Mouse (Mus musculus) brain, embryonic 14.5 days (tissue): ENCODE results near the gene Ppara. TPM values are rescaled to one million over a fixed set of nuclear protein-coding genes. Genes with fewer than 3 reads are reported as not detected.

Experiments
- DNase-seq: peaks from one replicate; pipeline ENCODE4 v3.0.0-alpha.2; 2011; ENCODE audit warnings: low read depth
- CTCF ChIP-seq: fragments of 200-500 bp; IDR thresholded peaks from 2 replicates; pipeline ENCODE4 v1.5.1; 2012; ENCODE audit warnings: inconsistent platforms, mild to moderate bottlenecking, moderate library complexity, borderline replicate concordance; ENCODE audit not compliant: insufficient read depth, insufficient read length; ENCODE audit errors: extremely low read depth
- POLR2A ChIP-seq: fragments of 200-500 bp; IDR thresholded peaks from 2 replicates; pipeline ENCODE4 v1.6.1; 2012; ENCODE audit warnings: mild to moderate bottlenecking, inconsistent platforms, borderline replicate concordance; ENCODE audit not compliant: poor library complexity, insufficient read depth, insufficient read length, severe bottlenecking; ENCODE audit errors: extremely low read depth
- polyA plus RNA-seq: library from polyadenylated mRNA; depleted of rRNA; stranded (reverse); fragments of >200 nt; gene quantifications from 2 replicates; pipeline ENCODE4 v1.2.3, GENCODE M21; 2012

Gene Ppara
- polyA plus RNA-seq, 1 experiment, result 0.46 TPM

DNA sequence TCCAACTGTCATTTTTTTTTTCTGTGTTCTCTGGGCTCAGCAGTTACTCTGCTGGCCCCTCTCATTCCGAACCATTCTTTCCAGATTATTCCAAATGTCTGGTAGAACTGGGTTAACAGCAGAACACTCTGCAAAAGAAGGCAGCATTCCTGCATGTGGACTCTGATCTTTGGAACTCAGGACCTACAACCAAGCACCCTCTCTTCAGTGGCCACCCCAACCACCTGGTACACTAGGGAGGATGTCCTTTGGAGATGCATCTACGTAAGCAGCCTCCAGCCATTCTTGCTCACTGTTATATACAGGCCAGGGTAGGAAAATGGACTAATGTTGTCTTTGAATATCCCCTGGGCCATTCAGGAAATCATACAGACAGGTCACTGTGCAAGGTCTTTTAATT, 1.1 kb upstream of the Ppara start:
- TF ChIP-seq POLR2A (no peak), CTCF (no peak)
- no peak for DNase-seq

DNA sequence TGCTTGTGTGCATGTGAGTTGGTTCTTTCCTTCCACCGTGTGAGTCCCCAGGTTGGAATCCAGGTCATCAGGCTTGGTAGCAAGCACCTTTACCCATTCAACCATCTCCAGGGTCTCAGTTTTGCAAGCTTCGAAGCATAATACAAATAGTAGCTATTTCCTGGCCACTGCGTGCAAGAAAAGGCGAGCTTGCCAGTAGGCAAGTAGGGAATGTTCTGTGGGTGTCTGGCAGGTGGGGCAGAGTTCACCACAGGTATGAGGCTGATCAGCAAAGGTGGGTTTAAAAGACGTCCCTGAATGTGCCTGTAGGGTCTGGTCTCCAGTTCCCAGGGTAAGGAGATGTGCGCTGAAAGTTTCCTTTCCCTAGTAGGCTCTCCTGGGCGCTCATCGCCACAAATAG, 635 bp upstream of the Ppara start:
- no peak for DNase-seq

DNA sequence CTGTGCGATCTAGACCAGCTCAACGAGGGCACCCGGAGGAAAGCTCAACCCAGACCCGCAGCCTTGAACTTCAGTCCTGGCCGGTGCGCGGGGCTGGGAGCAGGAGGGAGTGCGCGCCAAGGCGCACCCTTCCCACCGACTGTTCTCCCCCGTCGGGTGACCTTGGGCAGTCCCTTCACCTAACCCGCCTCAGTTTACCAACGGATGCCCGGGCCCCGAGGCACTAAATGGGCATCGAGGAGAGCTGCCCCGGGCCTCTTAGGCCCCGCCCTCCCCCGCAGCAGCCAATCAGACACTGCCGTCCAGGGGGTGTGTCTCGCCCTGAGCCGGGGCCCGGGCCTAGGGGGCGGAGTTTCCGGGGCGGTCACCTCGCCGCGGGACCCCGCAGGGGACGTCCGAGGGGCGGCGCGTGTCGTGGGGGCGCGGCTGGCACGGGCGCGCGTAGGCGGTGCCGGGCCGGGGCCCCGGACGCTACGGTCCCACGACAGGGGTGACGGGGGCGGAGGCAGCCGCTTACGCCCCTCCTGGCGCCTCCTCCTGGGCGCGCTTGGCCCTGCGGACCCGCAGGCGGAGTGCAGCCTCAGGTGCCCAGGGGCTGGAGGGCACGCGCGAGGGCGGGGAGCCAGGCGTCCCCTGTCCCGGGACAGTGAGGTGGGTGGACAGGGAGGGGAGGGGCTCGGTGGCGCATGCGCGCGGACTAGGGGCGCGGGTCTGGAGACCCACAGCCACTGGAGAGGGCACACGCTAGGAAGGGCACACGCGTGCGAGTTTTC, 466 bp downstream of the Ppara start:
- TF ChIP-seq POLR2A (0 out of 2 replicates have a peak, but pooled peaks have one; percentile 15), CTCF (0 out of 2 replicates have a peak, but pooled peaks have one; percentile 0)
- DNase-seq, result peak; percentile 80

More for the DNA sequence above, 635 bp upstream of the Ppara start:
- TF ChIP-seq POLR2A, result no peak
- TF ChIP-seq CTCF, result no peak

DNA sequence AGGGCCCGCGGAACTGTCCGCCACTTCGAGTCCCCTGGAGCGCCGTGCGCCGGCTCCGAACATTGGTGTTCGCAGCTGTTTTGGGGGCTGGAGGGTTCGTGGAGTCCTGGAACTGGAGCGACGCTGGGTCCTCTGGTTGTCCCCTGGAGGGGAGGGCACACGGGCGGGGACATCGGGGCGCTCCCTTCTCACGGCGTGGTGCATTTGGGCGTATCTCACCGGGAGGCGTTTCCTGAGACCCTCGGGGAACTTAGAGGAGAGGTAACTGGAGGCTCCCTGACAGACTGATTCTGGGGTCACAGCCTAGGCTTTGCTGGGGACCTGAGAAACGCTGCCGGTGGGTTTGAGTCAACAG, 1.0 kb downstream of the Ppara start:
- no peak for TF ChIP-seq POLR2A
- no peak for TF ChIP-seq CTCF

DNA sequence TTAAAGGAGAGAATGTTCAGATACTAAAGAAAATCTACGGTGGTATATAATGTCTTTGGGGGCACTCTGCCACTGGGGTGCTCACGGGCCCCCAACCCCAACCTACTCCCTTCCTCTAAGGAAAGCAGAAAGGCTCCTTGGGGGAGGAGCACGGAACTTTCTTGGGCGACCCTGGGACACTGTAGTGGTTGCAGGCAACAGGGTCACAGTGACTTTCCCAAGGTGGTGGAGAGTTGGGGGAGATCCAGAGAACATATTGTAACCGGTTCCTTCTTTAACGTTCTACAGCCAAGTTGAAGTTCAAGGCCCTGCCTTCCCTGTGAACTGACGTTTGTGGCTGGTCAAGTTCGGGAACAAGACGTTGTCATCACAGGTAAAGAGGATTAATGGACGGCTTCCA, 1.7 kb downstream of the Ppara start:
- TF ChIP-seq POLR2A (no peak), CTCF (no peak)
- DNase-seq, result no peak

More for the DNA sequence above, 1.0 kb downstream of the Ppara start:
- DNase-seq, result no peak

DNA sequence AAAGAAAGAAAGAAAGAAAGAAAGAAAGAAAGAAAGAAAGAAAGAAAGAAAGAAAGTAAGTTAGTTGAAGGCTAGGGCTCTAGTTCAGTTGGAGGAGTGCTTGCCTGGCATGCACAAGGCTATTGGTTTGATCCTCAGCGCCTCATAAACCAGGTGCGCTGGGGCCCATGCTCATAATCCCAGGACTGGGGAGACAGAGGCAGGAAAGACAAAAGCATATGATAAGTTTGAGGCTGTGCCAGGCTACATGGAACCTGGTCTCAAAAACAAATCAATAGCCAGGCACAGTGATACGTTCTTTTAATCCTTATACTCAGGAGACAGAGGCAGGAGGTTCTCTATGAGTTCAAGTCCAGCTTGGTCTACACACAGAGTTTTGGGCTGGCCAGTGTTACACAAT, 3.6 kb downstream of the Ppara start:
- DNase-seq, result no peak

DNA sequence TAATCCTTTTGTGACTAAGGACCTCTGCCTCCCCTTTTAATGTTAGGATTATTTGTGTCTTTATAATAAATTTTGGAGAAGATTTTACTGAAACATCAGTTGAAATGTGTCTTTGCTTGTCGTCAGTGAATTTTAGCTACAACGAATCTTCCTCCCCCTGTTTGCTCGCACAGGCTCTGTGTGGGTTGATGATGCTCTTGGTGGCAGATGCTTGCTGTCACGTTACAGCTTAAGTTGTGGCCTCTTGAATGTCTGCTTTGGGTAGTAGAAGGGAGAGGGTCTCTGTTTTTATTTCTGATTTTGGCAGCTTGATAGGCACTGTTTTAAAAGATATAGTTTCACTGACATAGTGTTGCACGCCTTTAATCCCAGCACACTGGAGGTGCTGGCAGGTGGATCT, 4.2 kb downstream of the Ppara start:
- no peak for DNase-seq
- TF ChIP-seq POLR2A (no peak), CTCF (no peak)

More for the DNA sequence above, 3.6 kb downstream of the Ppara start:
- no peak for TF ChIP-seq CTCF
- TF ChIP-seq POLR2A, result no peak

DNA sequence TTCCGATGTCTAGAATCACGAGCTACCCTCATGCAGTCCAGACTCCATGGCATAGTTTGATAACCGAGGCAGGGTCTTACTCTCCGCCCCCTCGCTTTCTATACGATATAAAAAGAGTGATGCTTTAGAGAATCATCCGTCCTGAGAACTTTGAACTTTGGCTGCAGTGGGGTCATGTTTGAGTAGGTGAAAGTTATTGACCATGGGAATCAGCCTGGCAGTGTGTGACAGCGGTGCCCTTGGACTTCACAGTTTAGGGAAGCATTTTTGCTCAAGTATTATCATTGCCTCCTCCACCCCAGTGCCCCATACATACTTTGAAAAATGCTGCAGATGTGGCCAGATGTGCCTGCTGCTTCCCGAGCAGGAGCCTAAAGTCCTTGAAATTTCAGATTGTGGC, 7.8 kb downstream of the Ppara start:
- no peak for DNase-seq

DNA sequence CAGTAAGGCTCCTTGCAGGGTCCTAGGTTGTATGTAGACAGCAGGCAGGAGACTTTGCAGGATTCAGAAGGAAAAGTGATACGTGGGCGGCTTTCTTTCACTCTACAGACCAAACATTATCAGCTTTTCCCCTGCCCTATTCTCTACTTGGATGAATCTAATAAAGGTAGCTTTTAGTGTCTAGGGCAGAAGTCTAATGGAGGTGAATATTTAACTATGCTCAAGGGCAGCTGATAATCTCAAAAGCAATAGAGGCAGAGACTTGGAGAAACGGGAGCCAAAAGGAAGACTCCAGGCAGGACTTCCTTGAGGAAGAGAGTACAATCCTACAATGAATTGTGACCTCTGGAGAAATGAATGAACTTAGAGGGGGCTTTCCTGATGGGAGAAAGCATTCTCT, 9.2 kb downstream of the Ppara start:
- no peak for DNase-seq

More for the DNA sequence above, 7.8 kb downstream of the Ppara start:
- TF ChIP-seq POLR2A (no peak), CTCF (no peak)

DNA sequence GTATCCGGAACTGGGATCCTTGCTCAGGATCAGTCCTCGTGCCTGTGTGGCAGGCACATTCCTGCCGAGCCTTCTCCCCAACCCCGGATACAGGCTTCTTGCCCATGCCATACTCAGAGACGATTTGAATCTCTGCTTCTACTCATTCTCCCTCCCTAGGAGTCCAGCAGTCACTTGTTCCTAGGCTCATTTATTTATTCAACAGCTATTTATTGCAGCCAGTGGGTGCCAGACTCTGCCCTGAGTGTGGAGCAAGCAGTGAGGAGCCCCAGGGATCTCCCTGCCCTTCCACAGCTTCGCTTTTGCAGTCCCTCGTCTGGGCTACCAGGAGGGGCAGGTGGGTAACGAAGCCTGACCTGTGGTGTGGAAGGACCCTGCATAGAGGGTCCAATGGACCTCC, 11.4 kb downstream of the Ppara start:
- no peak for DNase-seq
- TF ChIP-seq POLR2A (no peak), CTCF (no peak)

More for the DNA sequence above, 9.2 kb downstream of the Ppara start:
- TF ChIP-seq CTCF, result no peak
- TF ChIP-seq POLR2A, result no peak

DNA sequence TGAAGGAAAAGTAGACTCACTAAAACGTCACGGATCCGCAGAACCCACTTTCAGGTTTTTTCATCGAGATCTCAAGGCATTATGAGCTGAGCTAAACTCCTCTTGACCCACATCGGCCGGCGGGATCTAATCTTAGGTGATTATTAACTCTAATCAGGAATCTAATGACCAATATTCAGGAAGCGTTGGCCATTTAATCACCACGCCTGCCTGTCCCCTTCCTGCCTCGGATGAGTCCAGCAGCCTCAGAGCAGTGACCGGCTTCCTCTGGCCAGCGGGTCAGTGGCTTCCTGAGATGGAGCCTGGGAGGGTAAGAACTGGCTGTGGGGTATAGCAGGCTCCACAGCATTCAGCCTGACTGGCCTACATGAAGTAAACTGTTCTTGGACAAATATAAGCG, 11.9 kb downstream of the Ppara start:
- DNase-seq, result no peak
- TF ChIP-seq POLR2A (no peak), CTCF (no peak)

DNA sequence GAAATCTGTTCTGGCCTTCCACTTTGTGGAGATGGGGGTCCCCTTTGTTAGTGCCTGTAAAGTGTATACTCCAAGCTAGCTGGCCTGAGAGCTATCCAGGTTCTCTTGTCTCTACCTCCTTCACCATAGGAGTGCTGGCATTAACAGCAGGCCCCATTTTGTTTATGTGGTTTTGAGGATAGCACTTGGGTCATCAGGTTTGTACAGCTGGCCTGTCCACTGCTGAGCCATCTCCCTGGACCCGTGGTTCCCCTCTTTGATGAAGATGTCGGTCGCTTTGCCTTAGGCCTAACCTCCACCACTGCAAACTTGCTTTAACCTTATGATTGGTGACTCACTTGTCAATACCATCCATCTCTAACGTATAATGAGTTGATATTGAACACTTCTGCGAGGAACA, 13.2 kb downstream of the Ppara start:
- no peak for DNase-seq
- TF ChIP-seq POLR2A (no peak), CTCF (no peak)
